Mouse (Mus musculus): ENCODE data around the gene Slc34a1.

- TF ChIP-seq CTCF (IDR thresholded peaks at IDR 0.05; ENCODE audit: low read depth) = 0 out of 2 replicates have a peak, but pooled peaks have one; percentile 2
- TF ChIP-seq EP300 (IDR thresholded peaks at IDR 0.05; ENCODE audit: low read depth) = no peak
Measured at GRCm38 (mm10) chr13:55414743-55415380, 16.9 kb downstream of the Slc34a1 start, which contains the start of gene Pfn3.
